Mouse (Mus musculus) common myeloid progenitor, adult 5-6 weeks (primary cell): Measurements from ENCODE around the gene Krt28. TPM values are rescaled to one million over a fixed set of nuclear protein-coding genes. Genes with fewer than 3 reads are reported as not detected.

Source experiments
- ATAC-seq: replicated peaks from 2 replicates; pipeline ENCODE4 v1.8.0; 2016; ENCODE audit warnings: low read depth, mild to moderate bottlenecking, moderate TSS enrichment, inconsistent platforms; ENCODE audit not compliant: poor library complexity, severe bottlenecking
- total RNA-seq: library from RNA; stranded (forward); fragments of 200-1000, 187-1606 nt; gene quantifications from 2 replicates; pipeline ENCODE4 v1.2.3, GENCODE M21; 2017

The Krt28 gene
- total RNA-seq, 1 experiment from 2014 or later, result not detected

DNA sequence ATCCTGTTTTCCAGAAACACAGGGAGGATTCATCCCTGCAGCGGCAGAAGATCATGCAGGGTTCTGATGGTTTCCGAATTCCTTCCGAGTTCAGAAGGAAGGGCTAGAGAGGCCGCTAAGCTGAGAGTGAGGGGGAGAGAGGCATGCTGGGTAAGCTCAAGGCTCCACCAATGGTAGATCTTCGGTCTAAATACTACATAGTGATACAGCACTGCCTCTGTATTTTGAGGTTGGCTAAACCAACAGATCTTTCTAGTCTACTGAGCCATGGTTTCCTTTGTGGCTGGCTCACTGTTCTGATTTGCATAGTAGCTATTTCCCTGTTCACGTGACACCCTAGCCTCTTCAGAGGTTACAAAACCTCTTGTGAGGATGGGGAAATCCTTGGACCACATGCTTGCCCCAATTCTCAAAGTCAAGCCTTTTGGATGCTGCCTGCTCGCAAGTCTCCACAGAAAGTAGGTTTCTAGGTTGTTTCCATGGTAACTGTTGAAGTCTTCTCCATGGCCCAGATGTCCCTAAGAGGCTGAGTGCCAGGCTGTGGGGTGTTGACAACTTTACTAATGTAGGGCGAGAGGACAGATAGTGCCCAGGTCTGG, 4.8 kb downstream of the Krt28 start:
- peak; percentile 60 for ATAC-seq

DNA sequence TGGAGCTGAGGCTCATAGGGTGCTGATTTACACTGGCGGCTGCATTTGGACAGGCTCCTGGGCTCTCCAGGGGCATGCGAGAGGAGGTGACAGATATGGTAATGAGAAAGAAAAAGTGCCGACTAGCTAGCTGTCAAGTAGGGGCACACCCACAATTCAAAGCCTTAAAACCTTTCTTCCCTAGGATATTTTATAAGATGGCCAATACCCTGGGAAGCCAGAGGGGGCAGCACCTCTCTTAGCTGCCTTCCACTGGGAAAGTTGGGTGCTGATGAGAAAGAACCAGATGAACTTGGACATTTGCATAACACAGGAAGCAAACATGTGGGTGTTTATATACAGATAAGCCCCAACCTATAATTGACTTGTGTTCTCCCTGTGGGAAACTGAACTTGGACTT, 5.5 kb downstream of the Krt28 start:
- ATAC-seq, result no peak

DNA sequence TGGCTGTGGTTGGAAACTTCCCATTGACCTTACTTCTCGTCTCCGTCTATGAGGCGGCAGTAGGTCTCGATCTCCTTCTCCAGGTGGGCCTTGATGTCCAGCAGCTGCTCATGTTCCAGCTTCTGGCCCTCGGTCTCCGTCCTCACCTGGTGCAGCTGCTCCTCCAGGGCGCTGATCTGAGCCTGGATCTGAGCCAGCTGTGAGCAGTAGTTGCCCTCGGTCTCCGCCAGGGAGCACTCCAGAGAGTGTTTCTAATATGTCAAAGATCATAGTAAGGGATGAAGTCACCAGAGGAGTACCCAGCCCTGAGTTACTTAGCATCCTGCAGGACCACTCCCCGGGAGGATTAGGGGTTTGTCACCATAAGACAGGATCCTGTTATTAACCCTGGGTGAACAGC, 7.9 kb downstream of the Krt28 start:
- ATAC-seq, result no peak

DNA sequence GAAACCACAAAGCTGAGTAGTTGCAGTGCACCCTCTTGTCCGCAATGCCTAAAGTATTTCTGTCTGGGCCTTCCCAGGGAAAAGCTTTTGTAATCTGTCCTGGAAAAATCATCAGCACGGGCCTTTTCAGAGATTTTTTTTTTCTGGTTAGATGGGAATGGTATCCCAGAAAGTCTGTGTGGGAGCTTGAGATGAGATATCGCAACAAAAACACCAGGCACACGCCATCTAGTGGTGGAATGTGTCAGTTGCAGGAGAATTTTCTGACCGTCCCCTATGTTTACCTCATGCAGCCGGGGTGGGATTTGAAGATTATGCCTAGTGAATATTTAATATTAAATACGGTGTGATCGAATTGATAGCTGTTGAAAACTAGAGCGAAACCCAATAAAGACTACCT, 10.3 kb downstream of the Krt28 start:
- ATAC-seq, result no peak

DNA sequence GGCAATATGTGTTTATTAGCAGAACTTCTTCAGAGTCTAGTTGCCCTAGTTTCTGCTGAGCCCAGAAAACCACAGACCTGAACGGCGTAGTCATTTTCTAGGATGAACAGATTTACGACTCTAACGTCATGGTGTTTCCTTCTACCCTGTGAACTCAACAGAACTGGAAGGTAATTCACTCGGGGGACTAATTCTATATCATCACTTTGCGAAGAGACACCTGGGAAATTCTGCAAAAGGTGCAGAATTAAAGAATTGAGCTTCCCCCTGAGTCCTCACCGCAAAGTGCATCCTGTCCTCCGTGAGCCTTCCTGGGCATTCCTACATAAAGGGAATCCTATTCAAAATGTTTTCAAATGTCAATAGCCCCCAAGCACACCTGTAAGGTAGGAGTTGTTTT, 13.3 kb downstream of the Krt28 start:
- ATAC-seq, result no peak

DNA sequence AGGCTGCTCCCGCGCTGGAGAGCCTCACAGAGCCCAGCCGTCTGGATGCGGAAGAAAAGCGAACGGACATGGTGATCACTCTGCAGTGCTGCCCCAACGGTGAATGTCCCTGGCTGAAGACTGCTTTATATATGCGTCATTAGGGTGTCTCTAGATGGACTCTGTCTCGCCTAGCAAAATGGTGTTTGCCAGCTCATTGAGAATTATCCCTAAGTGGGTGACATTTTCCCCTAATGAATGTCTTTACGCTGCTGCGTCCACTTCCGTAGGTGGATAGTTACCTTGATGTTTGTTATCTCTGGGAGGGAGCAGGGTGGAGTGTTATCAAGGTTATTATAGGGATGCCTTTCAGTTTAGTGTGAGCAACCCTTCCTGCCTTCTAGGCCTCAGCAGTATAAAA, 23.7 kb downstream of the Krt28 start, which contains the start of gene Krt27:
Gene Krt27 (minus strand): TSS at position 101 of the 400 bp plus-strand sequence.
- no peak for ATAC-seq

DNA sequence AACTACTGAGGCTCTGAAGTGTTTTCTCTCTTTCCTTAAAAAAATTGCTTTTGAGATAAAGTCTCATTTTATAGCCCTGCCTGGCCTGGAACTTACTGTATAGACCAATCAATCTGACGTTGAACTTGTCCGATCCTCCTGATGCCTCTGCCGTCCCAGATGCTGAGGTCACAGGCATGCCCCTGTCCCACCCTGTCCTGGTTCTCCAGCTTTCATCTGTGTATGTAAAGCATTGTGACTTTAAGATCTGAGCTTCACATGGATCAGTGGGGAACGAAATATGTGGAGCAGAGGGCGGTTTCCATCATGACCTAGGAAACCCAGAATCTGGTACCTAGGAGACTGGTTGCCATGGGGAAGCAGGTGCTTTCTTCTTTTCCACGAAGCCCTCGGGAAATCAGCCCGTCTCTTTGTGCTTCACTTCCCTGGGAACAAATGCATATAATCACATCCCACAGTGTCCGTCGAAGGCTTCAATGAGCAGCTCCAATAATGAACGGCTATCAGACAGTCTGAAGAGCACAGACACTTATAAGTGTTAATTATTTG, 35.3 kb downstream of the Krt28 start:
- ATAC-seq, result no peak

DNA sequence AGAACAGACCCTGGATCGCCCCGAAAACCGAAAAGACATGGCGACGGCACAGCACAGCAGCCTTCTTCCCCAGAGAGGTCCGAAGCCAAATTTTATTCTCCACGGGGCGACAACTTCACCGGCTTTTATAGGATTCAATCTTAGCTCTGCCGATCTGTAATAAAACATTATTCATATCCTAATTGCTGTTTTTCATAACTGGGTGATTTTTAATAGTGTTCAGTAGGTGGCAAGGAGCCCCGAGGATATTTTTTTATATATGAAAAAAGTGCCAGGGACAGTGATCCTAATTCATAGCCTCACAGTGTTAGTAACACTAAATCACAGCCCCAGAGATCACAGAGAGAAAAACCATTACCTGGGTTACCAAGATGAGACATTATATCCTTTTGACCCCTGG, 36.8 kb downstream of the Krt28 start, which contains the start of gene Krt26:
Gene Krt26 (minus strand): TSS at position 101 of the 400 bp plus-strand sequence.
- ATAC-seq, result no peak

DNA sequence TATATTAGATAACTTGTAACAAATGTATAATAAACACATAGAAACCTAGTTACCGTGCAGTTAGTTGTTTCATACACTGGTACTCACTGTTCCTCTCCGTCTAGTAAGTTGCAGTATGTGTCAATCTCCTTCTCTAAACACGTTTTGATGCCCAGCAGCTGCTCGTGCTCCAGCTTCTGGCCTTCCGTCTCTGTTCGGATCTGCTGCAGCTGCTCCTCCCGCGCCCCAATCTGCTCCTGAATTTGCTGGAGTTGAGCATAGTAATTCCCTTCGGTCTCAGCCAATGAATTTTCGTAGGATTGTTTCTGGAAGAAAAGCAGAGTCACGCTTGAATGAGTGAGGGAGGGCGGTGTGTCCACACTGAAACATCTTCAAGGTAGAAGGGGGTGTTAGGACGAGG, 41.3 kb downstream of the Krt28 start:
- no peak for ATAC-seq

DNA sequence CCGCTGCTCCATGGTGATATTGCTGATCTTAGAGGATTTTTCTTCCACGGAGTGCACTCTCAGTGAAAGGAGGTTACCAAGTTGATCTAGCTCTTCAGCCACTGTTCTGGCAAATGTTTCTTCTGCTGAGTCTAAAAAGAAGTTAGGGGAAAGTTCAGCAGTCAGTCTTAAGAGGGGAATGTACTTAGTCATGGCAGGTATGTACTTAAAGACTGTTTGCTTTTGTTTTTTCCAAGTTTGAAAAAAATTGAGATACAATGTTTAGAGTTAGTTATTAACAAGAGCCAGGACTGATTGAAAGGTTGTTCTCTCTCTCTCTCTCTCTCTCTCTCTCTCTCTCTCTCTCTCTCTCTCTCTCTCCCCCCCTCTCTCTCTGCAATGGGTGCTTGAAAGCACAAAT, 45.0 kb downstream of the Krt28 start:
- no peak for ATAC-seq

DNA sequence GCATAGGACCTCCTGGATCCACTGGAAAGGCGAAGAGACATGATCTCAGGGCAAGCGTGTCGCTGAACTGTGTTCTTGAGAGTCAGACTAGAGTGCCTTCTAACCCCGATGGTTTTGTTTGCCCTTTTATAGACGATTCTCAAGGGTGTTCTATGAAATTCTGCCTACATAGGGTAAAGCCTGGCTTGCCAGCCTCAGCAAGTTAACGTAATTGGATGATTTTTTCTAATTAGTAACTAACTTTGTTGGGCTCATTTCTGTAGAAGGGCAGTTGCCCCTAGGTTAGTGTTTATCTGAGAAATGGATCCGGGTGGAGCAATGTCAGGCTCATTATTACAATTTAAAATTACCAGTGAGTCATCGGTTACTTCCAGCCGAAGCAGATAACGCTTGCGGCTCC, 51.9 kb downstream of the Krt28 start, which contains the start of gene Krt25:
Gene Krt25 (minus strand): TSS at position 101 of the 400 bp plus-strand sequence.
- no peak for ATAC-seq

DNA sequence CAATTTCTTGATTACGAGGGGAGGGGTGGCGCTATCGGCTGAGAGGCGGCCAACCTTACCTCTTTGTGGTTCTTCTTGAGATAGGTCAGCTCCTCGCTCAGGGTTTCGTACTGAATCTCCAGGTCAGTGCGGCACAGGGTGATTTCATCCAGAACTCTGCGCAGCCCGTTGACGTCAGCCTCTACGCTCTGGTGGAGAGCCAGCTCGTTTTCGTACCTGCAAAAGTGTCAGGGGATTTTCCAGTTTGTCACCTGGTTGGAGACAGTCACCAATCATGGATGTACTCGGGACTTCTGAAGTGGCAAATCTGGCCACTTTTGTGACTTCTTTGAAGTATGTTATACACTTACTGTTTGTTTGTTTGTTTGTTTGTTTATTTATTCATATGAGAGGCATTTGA, 53.6 kb downstream of the Krt28 start:
- ATAC-seq, result no peak

DNA sequence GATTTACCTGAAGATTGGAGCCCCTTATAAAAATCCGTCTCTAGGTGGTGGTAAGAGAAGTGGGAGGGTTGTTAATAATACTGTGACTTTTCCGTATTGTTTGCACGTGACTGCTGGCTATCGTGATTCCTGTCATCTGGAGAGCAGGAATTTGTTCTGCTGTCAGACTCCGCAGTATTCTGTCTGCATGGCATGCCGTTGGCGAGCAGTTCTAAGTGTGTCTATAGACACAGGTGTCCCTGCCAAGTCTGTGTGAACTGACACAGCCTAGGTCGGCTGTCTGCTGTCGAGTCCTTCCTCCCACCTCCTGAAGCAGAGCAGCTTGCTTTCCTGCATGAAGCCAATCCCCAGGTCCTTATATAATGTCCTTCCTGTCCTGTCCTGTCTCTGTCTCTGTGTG, 55.6 kb downstream of the Krt28 start:
- no peak for ATAC-seq

DNA sequence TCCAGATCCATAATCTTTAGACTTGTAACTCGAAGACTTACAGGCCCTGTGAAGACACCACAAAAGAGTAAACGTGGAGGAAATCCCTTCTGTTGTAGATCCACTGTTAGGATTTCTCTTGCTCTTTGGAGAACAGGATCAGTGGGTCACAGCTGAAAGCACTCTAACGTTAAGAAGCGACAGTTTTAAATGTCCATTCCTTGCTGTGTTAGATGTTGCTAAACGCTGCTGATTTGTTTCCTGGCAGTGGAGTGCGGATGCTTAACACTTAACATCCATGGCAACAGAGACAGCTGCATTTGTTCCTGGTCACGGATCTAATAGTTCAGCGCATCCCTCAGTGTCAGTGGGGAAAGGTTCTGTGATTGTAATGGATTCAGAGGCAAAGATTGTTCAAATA, 58.2 kb downstream of the Krt28 start:
- no peak for ATAC-seq

Other genes with a start within 250 kb of the Krt28 start
- not detected in 2 replicates for gene Ccr7, start 219.8 kb downstream of the Krt28 start, total RNA-seq
- gene Smarce1, start 143.9 kb downstream of the Krt28 start, total RNA-seq, result 222 and 341 TPM in 2 replicates
- not detected in 2 replicates for gene Krt222, start 130.8 kb downstream of the Krt28 start, total RNA-seq
- not detected in 2 replicates for gene Krt24, start 89.6 kb downstream of the Krt28 start, total RNA-seq
- gene Krt25, start 52.0 kb downstream of the Krt28 start, total RNA-seq, result not detected in 2 replicates
- not detected in 2 replicates for gene Krt26, start 36.9 kb downstream of the Krt28 start, total RNA-seq
- not detected in 2 replicates for gene Krt27, start 23.8 kb downstream of the Krt28 start, total RNA-seq
- gene Krt10, start 14.5 kb upstream of the Krt28 start, total RNA-seq, result 0.50 TPM in 1 of 2 replicates, not detected in the other
- gene Krt12, start 47.4 kb upstream of the Krt28 start, total RNA-seq, result not detected in 2 replicates
- not detected in 2 replicates for gene Krt20, start 63.2 kb upstream of the Krt28 start, total RNA-seq
- gene Krt23, start 118.2 kb upstream of the Krt28 start, total RNA-seq, result not detected in 2 replicates
- gene Krt39, start 146.4 kb upstream of the Krt28 start, total RNA-seq, result not detected in 2 replicates
- not detected in 2 replicates for gene Krt40, start 168.3 kb upstream of the Krt28 start, total RNA-seq
- gene Krtap3-3, start 176.0 kb upstream of the Krt28 start, total RNA-seq, result not detected in 2 replicates
- gene Krtap3-2, start 181.9 kb upstream of the Krt28 start, total RNA-seq, result not detected in 2 replicates
- not detected in 2 replicates for gene Gm11939, start 184.6 kb upstream of the Krt28 start, total RNA-seq
- gene Krtap3-1, start 191.7 kb upstream of the Krt28 start, total RNA-seq, result not detected in 2 replicates
- gene Krtap1-5, start 206.1 kb upstream of the Krt28 start, total RNA-seq, result not detected in 2 replicates
- not detected in 2 replicates for gene Krtap1-4, start 208.8 kb upstream of the Krt28 start, total RNA-seq
- gene Krtap1-3, start 216.4 kb upstream of the Krt28 start, total RNA-seq, result not detected in 2 replicates
- not detected in 2 replicates for gene Krtap9-3, start 223.2 kb upstream of the Krt28 start, total RNA-seq
- not detected in 2 replicates for gene Gm11938, start 228.4 kb upstream of the Krt28 start, total RNA-seq
- gene Gm11937, start 235.3 kb upstream of the Krt28 start, total RNA-seq, result not detected in 2 replicates
- gene Krtap2-4, start 239.9 kb upstream of the Krt28 start, total RNA-seq, result not detected in 2 replicates
- gene Gm11562, start 245.5 kb upstream of the Krt28 start, total RNA-seq, result not detected in 2 replicates